Mouse (Mus musculus) CH12F3 (cell line): Measurements from ENCODE around the gene Gprin1.

Source experiments
- in situ Hi-C: fragments of 300-500 bp; cut with MboI; formaldehyde crosslinking; loops from 2 replicates; pipeline ENCODE4 v1.14.3; 2020; ENCODE audit warnings: low sequenced_read_pairs

Gene Gprin1

DNA sequence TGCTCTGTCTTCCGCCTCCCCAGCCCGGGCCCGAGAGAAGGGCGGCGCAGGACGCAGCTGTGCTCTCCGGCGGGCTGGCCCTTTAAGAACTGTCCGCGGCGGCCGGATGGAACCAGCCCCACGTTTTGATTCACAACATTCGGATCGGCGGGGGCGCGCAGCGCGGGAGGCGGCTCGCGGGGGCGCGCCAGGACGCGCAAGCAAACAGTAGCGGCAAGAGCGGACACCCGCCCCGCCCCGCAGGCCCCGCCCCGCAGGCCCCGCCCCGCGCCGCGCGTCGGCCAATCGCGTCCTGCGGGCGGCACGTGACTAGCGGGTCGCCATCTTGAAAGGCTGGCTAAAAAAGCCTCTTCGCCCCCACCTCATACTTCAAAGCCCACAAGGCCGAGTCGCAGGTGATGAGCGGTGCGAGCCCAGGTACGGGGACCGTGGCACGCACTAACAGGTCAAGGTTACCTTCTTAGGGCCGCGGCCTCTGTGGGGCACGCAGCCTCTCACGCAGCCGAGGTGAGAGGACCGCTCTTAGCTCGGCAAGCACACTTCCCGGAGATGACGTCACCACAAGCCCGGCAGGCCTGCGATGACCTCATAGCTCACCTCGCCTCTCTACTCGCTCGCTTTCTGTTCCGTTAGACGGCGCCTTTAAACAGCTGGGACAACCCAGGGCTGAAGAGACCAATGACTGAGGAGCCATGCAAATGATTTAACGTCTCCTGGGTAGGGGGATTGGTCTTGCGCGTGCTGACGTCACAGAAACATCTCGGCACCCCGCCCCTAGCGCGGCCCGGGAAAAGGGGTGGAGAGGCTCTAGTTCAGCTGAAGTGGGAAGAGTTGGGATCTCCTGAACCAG is 61.9 kb downstream of the Gprin1 start:
- in situ Hi-C loops = no loop called here

DNA sequence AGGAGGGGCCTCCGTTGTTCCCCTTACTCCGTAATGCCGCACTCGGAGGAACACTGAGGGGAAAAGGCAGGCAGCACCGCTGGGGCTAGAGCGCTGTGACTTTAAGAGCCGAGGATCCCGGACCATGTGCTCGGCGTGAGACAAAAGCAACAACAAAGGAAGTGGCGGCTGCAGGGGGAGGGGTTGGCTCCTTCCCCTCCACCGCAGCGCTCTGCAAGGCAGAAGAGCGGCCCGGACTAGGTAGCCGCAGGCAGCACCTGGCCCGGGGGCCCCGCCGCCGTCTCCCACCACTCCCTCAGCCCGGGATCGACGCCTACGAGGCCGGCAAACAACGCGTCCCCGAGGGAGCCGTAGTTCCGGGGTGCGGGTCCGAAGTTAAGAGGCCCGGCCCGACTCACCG is 62.6 kb downstream of the Gprin1 start:
- in situ Hi-C loops = no loop called here
